Mouse (Mus musculus) intestine, embryonic 15.5 days (tissue): ENCODE measurements around the gene Cd36. TPM values are rescaled to one million over a fixed set of nuclear protein-coding genes. Genes with fewer than 3 reads are reported as not detected.

Experiments
- ATAC-seq: fragments of 200-750 bp; cut with Nextera tagmentation; 2 replicates; pipeline ENCODE4 v1.8.0; 2017; ENCODE audit warnings: moderate TSS enrichment, moderate library complexity
- H3K27ac ChIP-seq: fragments of 300-500 bp; sonication (generic); 2 replicates; pipeline ENCODE4 v1.5.1; 2015; ENCODE audit warnings: mild to moderate bottlenecking, inconsistent platforms
- H3K27me3 ChIP-seq: fragments of 300-500 bp; sonication (generic); replicated peaks from 2 replicates; pipeline ENCODE4 v1.6.1; 2015; ENCODE audit warnings: inconsistent platforms
- H3K36me3 ChIP-seq: fragments of 300-500 bp; sonication (generic); 2 replicates; pipeline ENCODE4 v1.6.1; 2015; ENCODE audit warnings: inconsistent platforms
- H3K4me1 ChIP-seq: fragments of 300-500 bp; sonication (generic); replicated peaks from 2 replicates; pipeline ENCODE4 v1.6.1; 2015; ENCODE audit warnings: inconsistent platforms
- H3K4me2 ChIP-seq: fragments of 300-500 bp; sonication (generic); replicated peaks from 2 replicates; pipeline ENCODE4 v1.6.1; 2015; ENCODE audit warnings: mild to moderate bottlenecking, inconsistent platforms
- H3K4me3 ChIP-seq: fragments of 300-500 bp; sonication (generic); replicated peaks from 2 replicates; pipeline ENCODE4 v1.5.1; 2015; ENCODE audit warnings: inconsistent platforms
- H3K9ac ChIP-seq: fragments of 300-500 bp; sonication (generic); 2 replicates; pipeline ENCODE4 v1.6.1; 2015; ENCODE audit warnings: inconsistent platforms
- H3K9me3 ChIP-seq: fragments of 300-500 bp; sonication (generic); 2 replicates; pipeline ENCODE4 v1.6.1; 2016; ENCODE audit warnings: inconsistent platforms
- WGBS: fragments of 180-500 bp; shearing (Covaris S2); methylation state at CpG from one replicate; pipeline ENCODE4 v1.1.7; 2015; 5-methylcytosine and 5-hydroxymethylcytosine counted together
- polyA plus RNA-seq: library from polyadenylated mRNA; unstranded; fragments of >200 nt; fragmentation: Nextera tagmentation; extraction: Ambion mirVana; gene quantifications from 2 replicates; pipeline ENCODE4 v1.2.1, GENCODE M21; 2015

The Cd36 gene
- polyA plus RNA-seq, 1 experiment from 2014 or later = 31.6 TPM

DNA sequence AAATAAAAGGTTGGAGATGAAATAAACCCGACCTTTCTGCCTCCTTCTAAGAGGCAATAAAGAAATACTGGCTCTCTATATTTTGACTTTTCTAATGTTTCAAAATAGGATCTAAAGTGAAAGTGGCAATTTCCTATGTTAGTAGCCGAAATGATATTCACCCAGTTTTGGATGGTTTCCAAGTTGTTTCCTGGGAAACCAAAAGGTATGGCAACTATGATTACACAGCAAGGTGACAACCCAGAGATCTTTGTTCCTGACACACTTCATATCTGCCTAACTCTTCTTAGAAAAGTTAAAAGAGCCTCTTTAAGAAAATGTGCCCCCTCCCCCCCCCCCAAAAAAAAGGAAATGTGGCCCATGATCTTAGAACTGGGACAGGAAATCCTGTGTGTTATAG, 58.1 kb downstream of the Cd36 start:
- H3K27ac ChIP-seq = no peak overlapping the region
- H3K4me2 ChIP-seq = no peak overlapping the region

DNA sequence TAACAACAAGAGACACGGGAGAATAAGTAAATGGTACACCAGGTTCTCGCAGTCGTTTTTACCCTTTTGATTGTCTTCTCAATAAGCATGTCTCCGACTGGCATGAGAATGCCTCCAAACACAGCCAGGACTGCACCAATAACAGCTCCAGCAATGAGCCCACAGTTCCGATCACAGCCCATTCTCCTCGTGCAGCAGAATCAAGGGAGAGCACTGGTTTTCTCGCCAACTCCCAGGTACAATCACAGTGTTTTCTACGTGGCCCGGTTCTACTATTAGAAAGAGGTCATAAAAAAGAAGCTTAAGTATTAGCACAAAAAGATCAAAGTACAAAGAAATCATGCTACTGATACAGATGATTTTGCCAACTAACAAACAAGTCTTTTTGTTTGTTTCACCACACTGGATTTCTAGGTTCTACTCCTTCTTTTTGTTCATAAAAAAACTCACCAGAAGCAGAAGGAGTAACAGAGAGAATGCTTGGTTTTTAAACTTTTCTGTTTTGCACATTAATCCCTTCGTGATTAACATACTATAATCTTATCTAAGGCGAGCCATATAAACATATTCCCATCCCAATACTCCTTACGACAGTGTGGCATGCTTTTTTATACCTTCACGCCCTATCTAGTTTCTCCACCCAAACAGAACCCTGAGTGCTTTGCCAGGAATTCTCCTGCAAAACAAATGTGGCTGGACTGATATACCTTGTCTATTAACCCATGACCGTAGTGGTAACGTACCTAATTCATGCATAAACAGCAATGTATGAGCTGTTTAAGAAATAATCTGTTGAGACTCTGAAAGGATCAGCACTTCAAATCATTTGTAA, 59.7 kb downstream of the Cd36 start:
- Histone ChIP-seq H3K27me3 (no peaks in the 10 kb centered on the region), H3K9me3 (no peaks in the 10 kb centered on the region), H3K4me1 (no peaks in the 10 kb centered on the region), H3K9ac (no peak overlapping the region), H3K4me3 (no peak overlapping the region), H3K4me2 (no peak overlapping the region), H3K27ac (no peak overlapping the region), H3K36me3 (no peaks in the 10 kb centered on the region)
- ATAC-seq = peak; percentile 87
- 70% methylated on average over 15 of the region's 15 CpGs for WGBS

More for the DNA sequence above, 58.1 kb downstream of the Cd36 start:
- no peak overlapping the region for H3K9ac ChIP-seq
- no peaks in the 10 kb centered on the region for H3K9me3 ChIP-seq
- 48% methylated on average over 2 of the region's 2 CpGs for WGBS
- ATAC-seq = peak; percentile 9; the same call in 1 of the 2 replicates
- no peaks in the 10 kb centered on the region for H3K36me3 ChIP-seq
- no peaks in the 10 kb centered on the region for H3K4me1 ChIP-seq
- no peaks in the 10 kb centered on the region for H3K27me3 ChIP-seq
- no peak overlapping the region for H3K4me3 ChIP-seq

DNA sequence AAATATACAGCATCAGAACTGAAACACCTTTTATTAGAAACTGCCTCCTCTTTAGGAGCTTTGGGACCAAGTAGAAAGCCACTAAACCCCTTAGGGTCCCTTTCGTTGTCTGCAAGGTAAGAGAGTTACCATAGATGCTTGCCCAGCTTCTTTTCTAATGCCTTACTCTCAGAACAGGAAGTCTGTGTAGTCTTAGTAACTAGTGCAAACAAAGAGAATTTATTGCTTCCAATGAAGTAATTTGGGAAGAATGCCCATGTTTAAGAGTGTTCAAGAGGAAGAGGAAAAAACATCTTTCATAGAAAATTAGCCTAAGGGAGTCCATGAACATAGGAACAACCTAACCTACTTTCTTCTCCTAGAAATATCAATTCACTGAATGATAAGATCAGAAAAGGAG, 67.2 kb downstream of the Cd36 start:
- ATAC-seq = no peak
- H3K36me3 ChIP-seq = no peaks in the 10 kb centered on the region
- H3K9me3 ChIP-seq = no peaks in the 10 kb centered on the region
- no peaks in the 10 kb centered on the region for H3K27me3 ChIP-seq
- 36% methylated on average over 1 of the region's 1 CpGs for WGBS
- H3K4me2 ChIP-seq = no peak overlapping the region
- H3K4me3 ChIP-seq = no peak overlapping the region
- H3K27ac ChIP-seq = no peak overlapping the region
- H3K4me1 ChIP-seq = no peaks in the 10 kb centered on the region
- no peak overlapping the region for H3K9ac ChIP-seq

DNA sequence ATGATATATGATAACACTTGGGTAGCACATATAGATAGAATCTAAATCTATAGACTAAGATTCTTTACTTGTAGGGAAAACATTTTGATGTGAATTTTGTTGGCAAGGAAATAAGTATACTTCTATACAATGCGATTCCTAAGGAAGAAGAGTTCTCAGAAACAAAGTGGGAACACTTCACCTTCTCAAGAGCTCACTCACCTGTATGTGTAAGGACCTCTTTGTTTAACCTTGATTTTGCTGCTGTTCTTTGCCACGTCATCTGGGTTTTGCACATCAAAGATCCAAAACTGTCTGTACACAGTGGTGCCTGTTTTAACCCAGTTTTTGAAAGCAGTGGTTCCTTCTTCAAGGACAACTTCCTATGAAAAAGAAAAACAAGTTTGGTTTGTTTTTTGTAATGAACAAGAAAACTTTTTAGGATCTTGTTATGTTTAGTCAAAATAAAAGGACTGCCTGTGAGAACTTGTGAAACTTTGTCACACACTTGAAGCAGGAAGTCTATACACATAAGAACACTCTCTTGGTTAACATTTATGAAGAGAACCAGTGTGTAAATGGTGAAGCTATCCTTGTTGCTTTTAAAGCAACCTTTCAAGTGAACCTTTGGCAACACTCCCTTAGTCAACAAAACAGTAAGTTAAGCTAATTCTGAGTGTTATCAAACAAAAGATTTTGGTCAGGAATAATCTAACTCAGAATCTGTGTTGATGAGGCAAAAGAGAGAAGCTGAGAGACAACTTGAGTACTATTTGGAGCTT, 68.2 kb downstream of the Cd36 start:
- no peak overlapping the region for H3K27ac ChIP-seq
- no peaks in the 10 kb centered on the region for H3K36me3 ChIP-seq
- 88% methylated on average over 2 of the region's 2 CpGs for WGBS
- H3K4me2 ChIP-seq = no peak overlapping the region
- H3K27me3 ChIP-seq = no peaks in the 10 kb centered on the region
- H3K9me3 ChIP-seq = no peaks in the 10 kb centered on the region
- no peak for ATAC-seq
- no peak overlapping the region for H3K4me3 ChIP-seq
- no peak overlapping the region for H3K9ac ChIP-seq
- no peaks in the 10 kb centered on the region for H3K4me1 ChIP-seq

DNA sequence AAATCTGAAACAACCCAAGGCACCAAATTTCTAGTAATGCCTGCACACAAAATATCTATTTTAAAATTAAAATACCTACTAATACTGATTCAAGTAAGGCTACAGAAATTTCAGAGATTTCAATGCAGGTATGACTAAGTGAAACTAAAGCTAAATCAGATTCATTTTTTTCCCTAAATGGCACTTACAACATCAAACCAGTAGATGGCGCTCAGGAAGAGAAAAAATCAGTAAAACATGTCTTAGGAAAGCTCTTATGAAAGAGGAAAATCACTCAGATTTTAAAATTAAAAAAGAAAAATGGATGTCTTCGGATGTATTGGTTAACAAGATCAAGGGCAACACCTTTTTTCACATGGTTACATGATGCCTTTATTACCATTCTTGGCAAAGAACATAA, 72.4 kb downstream of the Cd36 start:
- no peak overlapping the region for H3K4me3 ChIP-seq
- H3K9me3 ChIP-seq = no peaks in the 10 kb centered on the region
- no peak overlapping the region for H3K4me2 ChIP-seq
- ATAC-seq = no peak
- WGBS = 3% methylated on average over 2 of the region's 2 CpGs
- no peak overlapping the region for H3K27ac ChIP-seq
- no peaks in the 10 kb centered on the region for H3K36me3 ChIP-seq
- H3K4me1 ChIP-seq = no peaks in the 10 kb centered on the region
- no peaks in the 10 kb centered on the region for H3K27me3 ChIP-seq
- no peak overlapping the region for H3K9ac ChIP-seq

DNA sequence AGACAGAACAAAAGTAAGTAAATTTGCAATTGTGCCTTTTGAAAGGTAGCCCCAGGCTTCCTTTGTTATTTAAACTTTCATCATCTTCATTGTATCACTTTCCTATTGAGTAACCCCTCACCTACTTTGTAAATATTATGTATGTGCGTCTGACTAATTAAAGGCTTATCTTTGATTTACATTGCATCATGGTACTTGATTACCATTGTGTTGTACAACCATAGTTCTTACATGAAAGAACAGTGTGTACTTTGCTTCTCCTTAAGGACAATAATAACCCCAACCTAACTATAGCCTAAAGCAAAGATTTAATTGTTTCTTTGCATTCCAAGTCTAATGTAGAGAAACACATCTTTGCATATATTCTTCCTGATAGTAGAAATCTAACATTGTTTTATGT, 78.3 kb downstream of the Cd36 start:
- no peak overlapping the region for H3K9ac ChIP-seq
- no peak overlapping the region for H3K27ac ChIP-seq
- no peaks in the 10 kb centered on the region for H3K27me3 ChIP-seq
- H3K4me3 ChIP-seq = no peak overlapping the region
- H3K4me1 ChIP-seq = no peaks in the 10 kb centered on the region
- 77% methylated on average over 1 of the region's 1 CpGs for WGBS
- no peak for ATAC-seq
- no peak overlapping the region for H3K4me2 ChIP-seq
- no peaks in the 10 kb centered on the region for H3K9me3 ChIP-seq
- H3K36me3 ChIP-seq = no peaks in the 10 kb centered on the region

DNA sequence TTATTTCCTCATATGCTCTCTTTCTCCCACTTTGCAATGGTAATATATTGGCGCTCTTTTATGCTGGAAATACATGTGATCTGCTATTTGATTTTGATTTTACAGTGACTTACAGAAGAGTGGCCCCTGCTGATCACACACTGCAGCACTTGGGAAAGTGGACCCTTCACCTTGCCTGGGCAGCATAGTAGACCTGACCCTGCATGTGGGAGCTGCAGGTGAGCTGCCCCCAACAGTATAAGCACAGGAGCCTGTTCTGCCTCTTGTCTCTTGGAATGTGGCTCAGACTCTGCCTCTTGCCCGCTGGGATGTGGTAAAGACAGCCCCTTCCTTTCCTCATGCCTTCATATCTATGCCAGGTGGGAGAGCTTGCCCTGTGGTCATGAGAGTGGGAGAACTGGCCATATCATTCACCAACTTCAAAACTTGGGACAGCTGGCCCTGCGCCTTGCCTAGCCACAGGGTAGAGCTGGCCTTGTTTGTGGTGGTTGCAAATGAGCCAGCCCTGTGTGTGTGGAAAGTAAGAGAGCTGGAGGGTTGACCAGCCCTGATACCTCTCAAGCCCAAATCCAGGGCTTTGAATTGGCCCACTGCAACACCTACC, 81.7 kb downstream of the Cd36 start:
- no peak for ATAC-seq
- 89% methylated on average over 3 of the region's 3 CpGs for WGBS
- no peaks in the 10 kb centered on the region for H3K36me3 ChIP-seq
- H3K27ac ChIP-seq = no peak overlapping the region
- H3K4me1 ChIP-seq = no peaks in the 10 kb centered on the region
- H3K4me2 ChIP-seq = no peak overlapping the region
- H3K27me3 ChIP-seq = no peaks in the 10 kb centered on the region
- H3K9me3 ChIP-seq = no peaks in the 10 kb centered on the region
- no peak overlapping the region for H3K4me3 ChIP-seq
- no peak overlapping the region for H3K9ac ChIP-seq

DNA sequence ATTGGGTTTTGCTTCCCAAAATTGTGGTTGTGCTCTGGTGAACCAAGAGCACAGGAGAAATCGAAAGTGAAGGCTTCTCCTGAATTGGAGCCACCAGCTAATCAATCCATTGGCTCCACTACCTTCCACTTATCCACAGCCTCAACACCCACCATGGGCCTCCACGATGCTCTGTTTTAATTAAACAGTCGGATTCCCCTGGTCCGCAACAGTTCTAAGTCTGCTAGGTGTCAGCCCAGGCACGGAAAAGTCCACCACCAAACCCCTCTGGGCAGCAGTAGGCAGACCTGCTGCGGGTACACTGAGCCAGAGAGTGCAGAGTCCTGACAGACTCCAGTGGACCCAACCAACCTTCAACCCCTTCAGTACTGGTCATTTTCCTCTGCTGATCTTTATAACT, 112.0 kb downstream of the Cd36 start:
- ATAC-seq = no peak
- 94% methylated on average over 6 of the region's 6 CpGs for WGBS
- no peak overlapping the region for H3K9ac ChIP-seq

DNA sequence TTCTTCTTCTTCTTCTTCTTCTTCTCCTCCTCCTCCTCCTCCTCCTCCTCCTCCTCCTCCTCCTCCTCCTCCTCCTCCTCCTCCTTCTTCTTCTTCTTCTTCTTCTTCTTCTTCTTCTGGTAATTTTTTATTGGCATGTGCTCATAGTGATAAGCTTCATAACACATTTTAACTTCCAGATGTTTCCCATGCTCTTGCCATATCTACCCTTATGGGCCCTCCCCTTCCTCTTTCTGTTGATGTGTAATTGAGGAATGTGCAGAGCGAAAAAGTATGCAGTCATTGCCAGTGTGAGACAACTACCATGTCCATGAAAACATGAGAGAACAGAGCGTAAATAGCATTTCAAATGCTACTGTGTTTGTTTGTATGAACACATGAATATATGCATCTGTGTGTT, 118.3 kb downstream of the Cd36 start:
- Histone ChIP-seq H3K4me3 (no peak overlapping the region), H3K9me3 (no peaks in the 10 kb centered on the region), H3K27me3 (no peaks in the 10 kb centered on the region), H3K27ac (no peak overlapping the region), H3K36me3 (no peaks in the 10 kb centered on the region), H3K4me1 (no peaks in the 10 kb centered on the region), H3K4me2 (no peak overlapping the region), H3K9ac (no peak overlapping the region)
- 86% methylated on average over 2 of the region's 2 CpGs for WGBS
- ATAC-seq = no peak

More for the DNA sequence above, 112.0 kb downstream of the Cd36 start:
- Histone ChIP-seq H3K9me3 (no peaks in the 10 kb centered on the region), H3K27me3 (no peaks in the 10 kb centered on the region), H3K4me2 (no peak overlapping the region), H3K4me3 (no peak overlapping the region), H3K36me3 (no peaks in the 10 kb centered on the region), H3K27ac (no peak overlapping the region), H3K4me1 (no peaks in the 10 kb centered on the region)

DNA sequence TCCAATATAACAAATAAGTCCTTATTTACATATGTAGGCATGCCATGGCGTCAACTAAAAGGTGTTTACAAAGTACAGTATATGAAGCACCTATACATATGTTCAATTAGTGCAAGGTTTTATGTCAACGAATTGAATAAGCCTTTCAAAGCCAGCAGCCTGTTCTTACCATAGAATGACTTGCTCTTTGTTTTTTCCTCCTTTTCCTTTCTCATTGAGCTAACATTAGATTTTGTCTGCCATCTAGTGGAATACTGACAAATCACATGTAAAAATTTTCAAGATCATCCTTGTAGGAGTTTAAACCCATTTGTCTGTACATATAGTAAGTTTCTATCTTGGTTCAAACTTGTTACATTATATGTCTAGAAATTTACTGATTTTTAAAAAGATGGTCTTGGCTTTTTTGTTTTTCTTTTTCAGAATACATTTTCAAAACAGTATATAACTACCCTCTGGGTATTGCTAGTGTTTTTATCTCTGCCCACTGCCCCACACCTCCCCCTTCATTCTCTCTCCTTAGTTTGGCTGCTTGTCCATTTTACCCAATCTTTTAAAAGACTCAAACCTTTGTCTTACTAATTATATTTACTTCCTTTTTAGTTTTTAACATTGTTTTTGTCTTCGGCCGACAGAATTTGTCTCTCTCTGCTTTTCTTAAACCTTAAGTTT, 122.5 kb downstream of the Cd36 start:
- H3K36me3 ChIP-seq = no peaks in the 10 kb centered on the region
- H3K4me1 ChIP-seq = no peaks in the 10 kb centered on the region
- no peak overlapping the region for H3K4me2 ChIP-seq
- no peak for ATAC-seq
- H3K27ac ChIP-seq = no peak overlapping the region
- H3K9ac ChIP-seq = no peak overlapping the region
- no peak overlapping the region for H3K4me3 ChIP-seq
- 58% methylated on average over 4 of the region's 4 CpGs for WGBS
- H3K9me3 ChIP-seq = no peaks in the 10 kb centered on the region
- H3K27me3 ChIP-seq = no peaks in the 10 kb centered on the region

DNA sequence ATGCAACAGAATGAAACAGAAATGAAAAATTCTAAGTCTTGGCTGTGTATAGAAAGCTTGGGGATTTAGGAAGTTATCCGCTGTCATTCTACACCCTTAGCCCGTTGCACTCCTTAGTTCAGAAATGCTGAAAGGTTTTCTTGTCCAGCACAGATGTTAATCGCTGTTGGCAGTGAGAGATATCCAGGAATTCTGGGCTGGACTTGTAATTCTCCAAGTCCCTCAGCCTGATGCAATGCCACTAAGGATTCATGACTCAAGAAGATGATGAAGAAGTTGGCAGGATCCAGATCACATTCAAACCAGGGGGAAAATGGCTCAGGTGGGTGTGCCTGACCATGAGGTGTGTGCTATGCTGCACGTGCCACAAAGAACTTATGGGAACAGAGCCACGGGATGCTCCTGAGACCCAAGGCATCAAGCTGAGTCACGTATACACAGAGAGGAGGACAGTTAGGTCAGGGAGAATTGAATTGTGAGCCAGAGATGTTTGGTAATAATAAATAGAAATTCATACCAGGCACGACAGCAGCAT, 135.1 kb downstream of the Cd36 start:
- H3K36me3 ChIP-seq = no peaks in the 10 kb centered on the region
- H3K4me3 ChIP-seq = no peak overlapping the region
- H3K4me1 ChIP-seq = no peaks in the 10 kb centered on the region
- H3K27ac ChIP-seq = no peak overlapping the region
- H3K9me3 ChIP-seq = no peaks in the 10 kb centered on the region
- no peak for ATAC-seq
- no peak overlapping the region for H3K9ac ChIP-seq
- no peak overlapping the region for H3K4me2 ChIP-seq
- 80% methylated on average over 7 of the region's 7 CpGs for WGBS
- no peaks in the 10 kb centered on the region for H3K27me3 ChIP-seq

DNA sequence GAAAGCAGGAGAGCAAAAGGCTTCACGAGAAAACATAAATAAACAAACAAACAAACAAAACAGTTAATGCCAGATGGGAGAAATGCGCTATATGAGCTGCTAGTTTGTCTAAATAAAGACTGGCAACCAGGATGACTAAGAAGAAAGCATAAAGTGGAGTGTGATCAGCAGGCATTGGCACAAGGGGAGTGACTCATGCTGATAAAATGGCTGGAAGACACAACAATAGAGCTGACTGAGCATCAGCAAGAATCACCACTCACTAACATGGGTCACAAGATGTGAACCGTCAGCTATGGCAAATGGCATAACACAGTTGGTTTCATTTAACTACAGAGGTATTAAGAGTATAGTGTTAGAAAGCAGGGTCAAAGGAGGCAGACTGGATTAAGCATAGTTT, 140.3 kb downstream of the Cd36 start:
- Histone ChIP-seq H3K4me2 (no peak overlapping the region), H3K4me3 (no peak overlapping the region), H3K27me3 (no peaks in the 10 kb centered on the region), H3K9me3 (no peaks in the 10 kb centered on the region), H3K4me1 (no peaks in the 10 kb centered on the region), H3K36me3 (no peaks in the 10 kb centered on the region), H3K27ac (no peak overlapping the region), H3K9ac (no peak overlapping the region)
- no peak for ATAC-seq
- WGBS = 84% methylated on average over 3 of the region's 3 CpGs
